Mouse (Mus musculus): ENCODE results near the gene Zic1.

Zic1 gene

GRCm38 (mm10) chr9:91365664-91366063, at the start of gene Zic1:
Gene Zic1, minus strand, starts transcription at chr9:91365810.
- DNase-seq, result peak; percentile 97

- no peak for DNase-seq
Observed at GRCm38 (mm10) chr9:91414007-91414661, 48.5 kb upstream of the Zic1 start.

DNA sequence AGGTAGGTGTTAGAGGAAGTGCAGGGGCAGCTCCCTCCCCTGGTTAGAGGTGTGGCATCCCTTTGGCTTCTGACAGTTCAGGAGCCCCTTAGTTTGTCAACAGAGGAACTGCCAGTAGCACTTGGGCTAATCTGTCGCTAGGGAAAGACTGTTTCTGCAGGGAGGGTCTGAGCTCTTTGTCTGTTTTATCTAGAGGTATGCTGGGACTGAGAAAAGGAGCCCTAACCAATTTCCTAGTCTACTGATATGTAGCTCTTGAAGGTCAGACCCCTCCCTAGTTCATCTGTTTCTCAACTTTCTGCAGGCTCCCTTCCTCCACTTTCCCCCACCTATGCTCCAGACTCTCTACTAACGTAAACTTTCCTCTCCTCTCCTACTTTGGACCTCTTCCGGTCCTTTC, 44.2 kb upstream of the Zic1 start:
- no peak for DNase-seq

DNA sequence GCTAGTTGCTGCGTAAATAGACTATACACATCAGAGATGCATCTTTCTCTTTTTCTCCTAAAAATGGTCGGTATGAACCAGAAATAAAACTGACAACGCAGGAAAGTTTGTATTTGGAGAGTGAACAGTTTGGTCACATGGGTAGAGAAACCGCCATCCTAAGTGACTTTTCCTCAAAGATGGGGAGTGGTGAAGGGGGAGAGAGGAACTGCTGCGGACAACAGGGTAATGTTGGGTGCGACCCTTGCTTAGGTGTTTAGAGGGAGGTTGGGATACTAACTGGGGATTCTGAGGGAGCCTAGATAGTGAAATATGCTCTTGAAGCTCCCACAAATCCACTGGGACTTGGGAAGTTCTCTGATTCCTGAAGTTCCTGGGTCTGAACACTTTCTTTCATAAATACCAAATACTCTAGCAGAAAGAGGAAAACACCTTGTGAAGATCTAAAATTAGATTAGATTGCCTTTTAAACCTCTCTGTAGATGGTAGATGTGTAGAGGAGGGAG, 40.7 kb upstream of the Zic1 start:
- DNase-seq, result no peak

DNA sequence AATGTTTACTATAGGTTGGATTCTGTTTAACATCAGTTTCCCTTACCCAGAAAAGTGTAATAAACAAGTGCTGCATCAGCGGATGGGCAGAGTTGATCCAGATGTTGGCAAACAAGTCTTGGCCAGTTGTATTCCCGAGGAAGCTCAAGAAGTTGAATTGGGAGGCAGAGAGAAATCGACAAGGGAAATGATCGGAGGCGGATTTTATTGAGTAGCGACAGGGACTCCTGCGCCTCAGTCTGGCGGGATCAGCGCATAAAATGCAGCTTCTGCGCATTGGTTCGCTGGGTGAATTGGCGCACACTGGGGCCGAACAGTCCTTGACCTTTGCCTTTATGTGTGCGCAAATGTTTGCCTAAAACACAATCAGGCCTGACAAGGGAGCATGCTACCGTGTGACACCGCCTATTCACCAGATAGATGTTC, 40.2 kb upstream of the Zic1 start:
- DNase-seq, result peak; percentile 50

DNA sequence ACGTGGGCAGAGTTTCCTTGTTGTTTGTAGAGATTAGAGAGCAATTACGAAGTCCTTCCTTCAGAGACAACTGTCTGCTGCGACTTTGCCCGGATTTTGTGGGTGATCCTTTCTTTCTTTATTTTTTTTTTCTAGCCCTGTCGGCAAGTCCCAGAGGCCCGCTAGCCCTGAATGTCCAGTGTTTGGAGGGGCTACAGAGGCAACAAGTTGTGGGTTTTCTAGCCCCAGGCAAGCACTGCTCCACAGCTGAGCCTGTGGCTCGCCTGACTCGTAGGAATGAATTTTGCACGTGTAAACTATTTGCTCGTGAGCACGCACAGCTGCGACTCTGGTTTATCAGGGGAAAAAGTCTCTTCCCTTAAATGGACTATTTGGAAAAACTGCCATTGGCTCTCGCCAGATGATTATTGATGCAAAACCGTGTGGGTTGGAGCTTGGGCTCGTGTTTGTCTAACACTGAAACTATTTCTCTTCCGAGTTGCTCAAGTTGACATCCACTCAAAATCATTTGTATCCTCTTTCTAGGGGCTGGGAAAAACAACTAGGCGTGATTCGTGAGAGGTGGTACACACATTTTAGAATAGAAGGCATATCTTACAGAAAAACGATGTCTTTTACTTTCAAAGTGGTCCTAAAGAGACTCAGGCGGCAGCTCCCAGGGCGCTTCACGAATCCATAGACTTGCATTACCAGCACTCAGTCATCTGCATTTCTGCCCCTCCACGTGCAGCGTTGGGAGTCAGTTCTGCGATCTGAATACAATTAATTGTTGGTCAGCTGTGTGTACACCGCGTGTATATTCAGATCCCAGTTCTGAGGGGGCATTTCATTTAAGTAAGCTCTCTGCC, 39.5 kb upstream of the Zic1 start:
- no peak for DNase-seq

DNA sequence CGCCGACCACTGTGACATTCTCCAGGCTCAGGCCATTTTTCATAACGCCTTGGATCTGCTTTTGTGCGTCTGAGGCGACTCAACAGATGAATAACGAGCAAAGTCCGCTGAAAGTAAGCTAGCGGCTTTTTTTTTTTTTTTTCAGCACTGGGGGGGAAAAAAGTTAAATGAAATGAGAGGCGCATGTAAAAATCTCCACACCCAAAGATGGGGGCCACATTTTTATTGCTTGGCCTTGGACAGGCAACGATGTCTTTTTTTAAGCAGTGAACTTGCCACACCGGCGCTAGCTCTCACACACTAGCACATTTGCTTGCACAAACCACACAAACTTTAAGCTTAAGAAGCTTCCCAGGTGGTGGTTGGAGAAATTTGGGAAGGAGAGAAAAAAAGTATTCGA, 38.6 kb upstream of the Zic1 start:
- no peak for DNase-seq

- DNase-seq, result no peak
Observed at GRCm38 (mm10) chr9:91401471-91401870, 35.9 kb upstream of the Zic1 start.

DNA sequence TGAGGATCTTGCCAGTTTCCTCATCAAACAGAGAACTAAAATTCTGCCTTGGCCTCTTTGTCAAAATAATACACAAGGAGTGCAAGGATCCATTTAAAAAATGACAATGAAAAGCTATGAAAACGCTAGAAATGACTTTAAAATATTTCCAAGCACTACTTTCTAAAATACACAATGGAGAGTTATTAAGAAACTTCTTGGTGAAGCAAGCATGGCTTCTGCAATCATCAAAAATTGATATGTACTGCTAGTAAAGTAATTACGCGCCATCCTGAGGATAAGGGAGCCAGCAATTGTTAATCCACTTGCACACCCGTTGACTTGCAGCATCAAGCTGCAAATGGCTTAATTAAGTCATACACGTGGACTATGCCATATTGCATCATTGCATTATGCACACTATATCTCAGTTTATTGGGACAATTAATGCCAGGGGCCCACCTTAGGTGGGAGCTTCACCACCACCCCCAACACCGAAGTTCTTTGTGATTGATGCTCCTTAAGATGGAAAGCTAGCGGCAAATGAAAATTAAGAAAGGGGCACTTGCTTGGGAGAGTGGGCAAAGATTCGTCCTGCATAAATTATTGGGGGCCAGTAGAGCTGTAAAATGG, 35.0 kb upstream of the Zic1 start:
- DNase-seq, result no peak

GRCm38 (mm10) chr9:91399976-91400375, 34.4 kb upstream of the Zic1 start:
- DNase-seq, result no peak

DNA sequence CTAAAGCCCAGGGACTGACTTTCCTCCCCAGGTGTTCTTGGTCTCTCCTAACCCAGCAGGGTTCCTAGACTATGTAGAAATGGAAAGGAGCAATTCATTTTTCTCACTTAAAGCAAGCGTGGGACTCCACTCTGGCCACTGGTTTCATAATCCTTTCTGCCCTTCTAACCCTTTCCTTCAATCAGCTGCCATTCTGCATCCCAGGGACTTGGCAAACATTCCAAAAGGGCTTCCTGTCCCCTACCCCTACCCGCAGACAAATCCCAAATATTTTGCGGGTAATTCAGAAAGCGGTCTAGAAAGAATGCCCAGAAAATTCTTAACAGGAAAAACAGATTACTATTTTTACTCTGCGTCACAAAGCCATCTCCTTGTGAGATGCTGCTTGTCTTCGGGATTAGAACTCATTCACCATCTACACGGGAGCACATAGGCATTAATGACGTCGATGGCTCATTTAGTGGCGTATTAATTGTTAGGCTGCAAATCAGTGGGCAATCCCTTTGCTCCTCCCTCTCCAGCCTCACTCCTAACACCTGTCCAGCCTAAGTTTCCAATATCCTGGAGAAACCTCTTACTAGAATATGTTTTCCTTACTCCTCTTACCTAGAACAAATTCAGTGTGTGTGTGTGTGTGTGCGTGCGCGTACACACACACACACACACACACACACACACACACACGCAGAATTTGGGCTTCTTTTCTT, 29.6 kb upstream of the Zic1 start:
- no peak for DNase-seq

DNA sequence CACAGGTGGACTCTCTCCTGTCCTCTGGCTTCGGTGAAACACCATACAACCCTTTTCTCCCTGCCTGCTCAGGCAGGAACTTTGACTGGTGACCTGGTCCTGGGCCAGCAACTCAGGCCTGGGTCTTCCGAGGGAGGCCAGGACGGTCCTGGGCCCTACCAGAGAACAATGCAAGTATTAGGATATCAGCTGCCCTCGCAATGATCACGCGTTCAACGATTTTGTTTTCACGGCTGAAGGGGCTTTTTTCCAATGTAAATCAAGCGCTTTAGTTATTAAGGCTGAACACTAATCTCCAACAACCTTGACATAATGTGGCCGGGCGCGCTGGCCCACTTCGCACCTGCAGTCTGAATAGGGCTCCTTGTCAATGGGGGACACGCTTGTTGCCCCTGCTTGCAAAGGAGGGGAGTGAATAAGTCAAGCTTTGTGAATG, 28.6 kb upstream of the Zic1 start:
- no peak for DNase-seq

DNA sequence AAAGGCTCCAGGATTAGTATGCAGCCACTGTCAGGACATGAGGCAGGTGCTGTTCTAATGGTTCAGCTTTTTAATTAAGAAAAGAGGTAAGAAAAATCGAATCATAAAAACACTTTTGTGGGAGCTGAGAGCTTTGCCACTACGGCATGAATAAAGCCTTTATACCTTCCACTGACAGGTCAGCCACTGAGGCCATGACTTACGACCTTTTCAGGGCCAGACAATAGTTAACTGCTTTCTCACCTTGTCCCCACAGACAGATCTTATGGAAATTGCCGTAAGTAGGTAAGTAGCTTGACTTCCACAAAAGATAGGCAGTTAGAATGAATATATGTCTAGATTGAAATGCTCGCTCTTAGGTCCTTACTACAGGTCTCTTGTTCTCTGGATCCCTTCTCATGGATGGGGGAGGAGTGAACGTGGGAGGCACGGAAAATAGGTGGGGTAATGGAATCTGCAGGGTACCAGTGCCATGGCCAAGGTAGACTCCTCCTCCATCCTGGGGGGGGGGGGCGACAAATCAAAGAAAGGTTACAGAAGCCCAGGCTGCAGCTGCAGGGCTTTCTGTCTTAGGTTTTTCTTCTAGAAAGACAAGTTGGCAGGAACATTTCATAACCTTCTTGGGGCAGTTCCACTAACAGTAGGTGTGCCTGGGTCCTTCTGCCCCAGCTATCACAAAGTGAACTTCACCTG, 27.9 kb upstream of the Zic1 start:
- no peak for DNase-seq

DNA sequence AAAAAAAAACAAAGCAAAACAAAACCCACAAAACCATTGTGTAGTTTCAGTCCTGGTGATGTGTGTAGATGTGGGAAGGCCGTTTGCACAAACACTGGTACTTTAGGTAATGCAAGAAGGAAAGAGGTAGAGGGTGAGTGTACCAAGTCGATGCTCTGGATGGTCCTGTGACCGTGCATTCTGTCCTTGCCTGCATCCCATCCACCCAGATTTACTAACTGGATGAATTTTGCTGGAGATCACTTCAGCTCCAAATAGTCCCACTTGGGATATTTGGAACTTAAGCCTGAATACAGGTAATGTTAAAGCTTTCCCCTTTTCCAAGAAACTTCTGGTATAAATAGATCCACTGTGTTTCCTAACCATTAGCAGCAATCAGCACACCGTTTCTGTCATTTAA, 22.6 kb upstream of the Zic1 start:
- DNase-seq, result no peak

- DNase-seq, result no peak
Observed at GRCm38 (mm10) chr9:91387740-91388080, 22.1 kb upstream of the Zic1 start.

DNA sequence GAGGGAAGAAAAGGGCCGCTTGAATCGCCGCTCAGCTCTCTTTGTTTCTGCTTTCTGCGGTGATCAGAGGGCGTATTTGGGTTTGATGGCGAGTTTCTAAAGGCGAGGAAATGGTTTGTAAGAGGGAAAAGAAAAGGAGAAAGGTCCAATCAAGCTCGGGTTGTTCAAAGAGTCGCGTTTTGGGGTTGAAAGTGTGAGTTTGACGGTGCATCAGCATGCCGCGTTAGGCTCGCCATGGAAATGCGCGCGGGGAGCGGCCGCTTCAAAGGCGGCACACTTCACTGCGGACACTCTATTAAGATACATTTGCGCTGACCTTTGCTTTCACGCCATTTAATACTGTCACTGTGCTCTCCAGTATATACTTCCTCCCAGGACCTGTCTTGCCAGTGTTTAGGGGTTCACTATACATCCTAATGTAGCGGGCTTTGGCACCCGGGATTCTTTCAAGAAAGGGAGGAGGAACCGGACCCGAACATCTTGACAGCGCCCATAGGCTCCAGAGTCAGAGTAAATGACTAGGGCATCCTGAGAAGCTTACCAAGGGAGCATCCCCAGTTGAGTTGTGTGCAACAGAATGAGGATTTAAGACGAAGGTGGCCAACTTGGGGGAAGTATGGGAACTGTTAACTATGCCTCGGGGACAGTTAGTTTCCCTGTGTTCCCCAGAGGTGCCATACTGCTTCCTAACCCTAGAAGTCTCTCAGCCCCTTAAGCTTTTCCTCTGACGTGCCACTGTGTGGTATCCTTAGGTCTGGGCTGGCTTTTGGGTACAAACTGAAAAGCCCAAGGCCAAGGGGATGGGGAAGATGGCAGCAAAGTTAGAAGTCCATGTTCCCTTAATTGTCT, 21.5 kb upstream of the Zic1 start:
- peak; percentile 39 for DNase-seq

GRCm38 (mm10) chr9:91386502-91386890, 20.9 kb upstream of the Zic1 start:
- peak; percentile 40 for DNase-seq

GRCm38 (mm10) chr9:91385561-91386430, 20.2 kb upstream of the Zic1 start:
- DNase-seq, result no peak

DNA sequence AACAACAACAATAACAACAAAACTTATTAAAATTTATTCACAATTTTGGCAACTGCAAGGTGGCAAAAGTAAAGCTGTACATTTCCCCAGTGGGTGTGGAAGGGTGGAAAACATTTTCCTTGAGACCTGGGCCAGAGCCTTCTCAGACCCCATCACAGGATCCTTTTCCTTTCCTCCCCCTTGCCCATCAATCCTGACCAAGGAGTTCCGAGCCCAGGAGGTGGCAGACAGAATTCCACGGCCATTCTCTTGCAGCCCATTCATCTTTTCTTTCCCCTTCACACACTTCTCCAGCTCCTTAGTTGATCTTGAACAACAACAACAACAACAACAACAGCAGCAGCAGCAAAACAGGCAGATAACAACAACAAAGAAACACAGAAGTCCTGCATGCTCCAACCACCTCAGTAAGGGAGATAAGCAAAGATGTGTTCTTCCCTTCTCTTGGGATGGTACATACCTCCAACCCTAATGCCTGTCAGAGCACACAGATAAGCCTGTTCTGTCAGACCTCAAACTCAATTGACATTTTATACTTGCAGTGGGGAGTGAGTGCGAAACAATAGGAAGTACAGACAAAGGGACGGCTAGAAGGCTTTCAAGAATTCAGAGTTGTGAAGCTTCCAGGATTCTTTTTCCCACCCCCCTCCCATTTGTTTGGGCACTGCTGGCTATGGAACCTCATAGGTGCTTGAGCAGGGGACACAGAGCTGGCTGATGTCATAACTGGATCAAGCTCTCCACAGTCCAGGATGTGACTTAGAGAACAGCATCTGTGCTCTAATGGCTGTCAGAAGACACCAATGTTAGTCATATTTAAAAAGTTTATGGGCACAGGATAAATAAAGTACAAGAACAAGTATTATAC, 19.3 kb upstream of the Zic1 start:
- no peak for DNase-seq

- DNase-seq, result peak; percentile 64
Observed at GRCm38 (mm10) chr9:91384136-91384500, 18.5 kb upstream of the Zic1 start.
